Mouse (Mus musculus): Measurements from ENCODE around the gene Ndufv1.
A peak's percentile ranks its signal among the peaks of the same experiment; 100 is the strongest.
"Not testable (repeated sequence)": the region's sequence is repeated elsewhere in the genome, so short reads cannot be mapped to it uniquely, and the experiment has no call there.

The Ndufv1 gene

DNA sequence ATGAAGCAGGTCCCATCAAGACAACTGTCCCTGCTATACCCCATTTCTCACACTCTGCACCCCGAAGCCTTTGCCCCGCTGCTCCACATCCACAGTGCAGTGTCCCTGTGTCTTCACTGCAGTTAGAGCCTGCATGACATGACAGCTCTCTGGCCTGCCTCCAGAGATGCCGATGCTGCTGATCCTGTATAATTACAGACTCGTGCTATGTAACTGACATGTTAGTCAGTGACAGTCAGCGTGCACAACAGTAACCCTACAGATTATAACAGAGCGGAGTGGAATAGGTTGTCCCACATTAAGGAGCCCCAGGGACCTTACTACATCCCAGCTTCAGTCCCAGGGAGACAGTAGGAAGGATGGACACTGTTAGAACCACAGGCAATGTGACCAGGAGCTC, 38.0 kb downstream of the Ndufv1 start:
- not testable (repeated sequence) for DNase-seq (ENCODE audit: low spot score)

DNA sequence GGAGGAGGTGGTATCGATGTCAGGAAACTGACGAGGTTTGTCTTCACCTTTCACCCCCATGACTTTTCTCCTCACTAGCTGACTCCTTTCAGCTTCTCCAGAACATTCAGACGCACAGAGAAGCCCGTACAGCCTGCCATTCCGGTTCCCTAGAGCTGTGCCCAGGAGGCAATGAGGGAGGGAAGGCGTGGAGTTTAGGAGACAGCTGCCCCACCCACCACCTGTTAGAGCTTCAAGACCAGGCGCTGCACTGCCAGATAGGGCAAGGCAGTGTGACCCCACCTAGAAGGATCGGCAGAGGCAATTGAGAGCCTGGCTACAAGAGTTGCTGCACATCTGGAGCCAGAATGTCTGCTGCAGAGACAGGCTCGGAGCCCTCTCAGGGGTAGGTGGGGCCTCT, 40.4 kb downstream of the Ndufv1 start, which contains the start of gene Aldh3b2:
TSS of gene Aldh3b2 (plus strand) at position 100 of the 400 bp plus-strand sequence.
- DNase-seq (ENCODE audit: low spot score): peak; percentile 65

DNA sequence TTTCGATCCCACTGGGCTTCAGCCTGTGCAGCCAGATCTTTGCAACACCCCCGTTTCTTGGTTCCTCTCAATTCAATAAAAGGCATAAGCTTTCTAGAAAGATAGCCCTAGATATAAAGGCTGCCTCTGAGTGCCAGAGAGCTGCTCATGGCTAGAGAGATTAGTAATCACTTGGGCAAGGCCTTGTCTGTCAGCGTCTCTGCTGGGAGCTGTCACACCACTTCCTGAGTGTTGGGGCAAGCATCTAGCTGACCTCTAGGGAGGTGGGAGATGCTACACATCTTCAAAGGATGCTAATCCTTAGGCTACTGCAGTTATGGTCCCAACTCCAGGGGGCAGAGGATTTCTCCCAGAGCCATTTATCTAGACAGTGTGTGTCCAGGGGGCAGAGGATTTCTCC, 45.3 kb downstream of the Ndufv1 start:
- no peak for DNase-seq (ENCODE audit: low spot score)

GRCm38 (mm10) chr19:3966330-3967075, 46.1 kb downstream of the Ndufv1 start:
- no peak for DNase-seq (ENCODE audit: low spot score)

DNA sequence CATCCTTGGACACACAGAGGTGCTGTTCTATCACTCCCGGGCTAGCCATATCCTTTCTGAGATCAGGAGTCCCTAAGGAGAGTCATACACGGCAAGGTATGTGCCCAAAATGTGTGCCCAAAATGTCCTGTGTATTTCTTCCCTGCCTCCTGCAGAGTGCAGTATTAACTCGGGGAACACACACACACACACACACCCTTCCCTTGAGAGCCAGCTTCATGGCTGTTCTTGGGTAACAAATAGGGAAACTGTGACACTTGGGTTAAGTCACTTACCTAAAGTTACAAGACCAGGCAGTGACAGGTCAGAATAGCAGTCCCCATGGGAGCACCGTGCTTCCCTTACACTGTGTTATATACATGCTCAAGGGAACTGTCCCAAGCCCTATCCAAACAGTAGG, 48.6 kb downstream of the Ndufv1 start:
- DNase-seq (ENCODE audit: low spot score): no peak

DNA sequence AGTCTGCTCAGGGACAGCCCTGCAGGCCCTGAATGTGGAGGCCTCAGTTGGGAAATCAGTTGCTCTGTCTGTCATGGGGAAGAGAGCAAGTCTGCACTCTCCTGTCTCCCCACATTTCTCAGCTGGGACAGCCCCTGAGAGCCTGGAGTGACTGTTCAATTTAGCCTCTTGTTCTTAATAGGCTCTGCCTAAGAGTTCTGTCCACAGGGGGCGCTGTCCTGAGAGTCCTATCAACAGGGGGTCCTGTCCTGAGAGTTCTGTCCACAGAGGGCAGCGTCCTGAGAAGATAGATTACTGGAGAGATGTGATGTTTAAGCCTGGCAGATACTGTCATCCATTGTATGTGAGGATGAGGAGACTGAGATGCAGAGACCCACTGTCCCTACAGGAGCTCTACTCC, 50.1 kb downstream of the Ndufv1 start:
- DNase-seq (ENCODE audit: low spot score): no peak

DNA sequence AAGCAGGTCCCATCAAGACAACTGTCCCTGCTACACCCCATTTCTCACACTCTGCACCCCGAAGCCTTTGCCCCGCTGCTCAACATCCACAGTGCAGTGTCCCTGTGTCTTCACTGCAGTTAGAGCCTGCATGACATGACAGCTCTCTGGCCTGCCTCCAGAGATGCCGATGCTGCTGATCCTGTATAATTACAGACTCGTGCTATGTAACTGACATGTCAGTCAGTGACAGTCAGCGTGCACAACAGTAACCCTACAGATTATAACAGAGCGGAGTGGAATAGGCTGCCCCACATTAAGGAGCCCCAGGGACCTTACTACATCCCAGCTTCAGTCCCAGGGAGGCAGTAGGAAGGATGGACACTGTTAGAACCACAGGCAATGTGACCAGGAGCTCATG, 50.8 kb downstream of the Ndufv1 start:
- DNase-seq (ENCODE audit: low spot score): not testable (repeated sequence)

GRCm38 (mm10) chr19:3960211-3960610, 52.4 kb downstream of the Ndufv1 start:
- DNase-seq (ENCODE audit: low spot score): no peak

DNA sequence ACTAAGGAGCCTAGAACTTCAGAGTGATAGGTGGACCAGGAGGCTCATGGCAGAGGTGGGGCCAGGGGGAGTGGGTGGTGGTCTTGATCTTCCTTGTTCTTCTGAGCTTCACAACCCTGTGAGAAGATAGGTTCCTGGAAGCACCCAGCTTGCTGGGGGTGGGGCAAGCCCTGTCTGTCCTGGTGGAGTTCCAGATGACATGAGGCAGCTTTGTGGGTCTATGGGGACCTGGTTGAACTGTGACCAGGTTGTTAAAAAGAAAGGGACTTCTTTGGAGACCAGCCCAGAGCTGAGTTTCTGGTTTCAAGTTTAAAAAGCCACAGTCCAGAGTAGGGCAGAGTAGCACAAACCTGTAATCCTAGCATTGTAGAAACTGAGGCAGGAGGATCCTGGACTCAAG, 53.6 kb downstream of the Ndufv1 start:
- DNase-seq (ENCODE audit: low spot score): no peak

DNA sequence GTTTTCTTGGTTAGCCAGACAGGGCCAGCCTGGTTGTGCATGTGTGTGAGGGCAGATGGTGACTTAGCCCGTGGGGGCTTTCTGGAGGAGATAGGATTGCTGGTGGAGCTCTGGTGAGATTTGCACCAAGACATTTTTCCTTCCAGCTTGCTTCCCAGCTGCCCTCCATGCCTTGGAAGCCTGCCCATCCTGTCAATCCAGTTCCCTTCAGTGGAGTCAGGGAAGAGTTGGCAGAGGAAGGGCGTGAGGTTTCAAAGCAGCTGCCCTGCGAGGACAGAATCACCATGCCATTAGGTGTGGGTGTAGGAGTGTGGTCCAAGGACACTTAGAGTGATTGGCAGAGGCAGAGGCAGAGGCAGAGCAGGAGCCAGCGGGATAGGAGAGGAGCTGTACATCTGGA, 54.1 kb downstream of the Ndufv1 start, which contains the start of gene Aldh3b3:
TSS of gene Aldh3b3 (plus strand) at position 176 of the 400 bp plus-strand sequence.
- no peak for DNase-seq (ENCODE audit: low spot score)
